Mouse (Mus musculus) ES-CJ7 (cell line): ENCODE measurements around the gene March11.
A peak's percentile ranks its signal among the peaks of the same experiment; 100 is the strongest.

ENCODE experiments used
- DNase-seq: peaks from one replicate; pipeline ENCODE4 v3.0.0; 2011; ENCODE audit warnings: low read depth, low spot score

Gene March11

DNA sequence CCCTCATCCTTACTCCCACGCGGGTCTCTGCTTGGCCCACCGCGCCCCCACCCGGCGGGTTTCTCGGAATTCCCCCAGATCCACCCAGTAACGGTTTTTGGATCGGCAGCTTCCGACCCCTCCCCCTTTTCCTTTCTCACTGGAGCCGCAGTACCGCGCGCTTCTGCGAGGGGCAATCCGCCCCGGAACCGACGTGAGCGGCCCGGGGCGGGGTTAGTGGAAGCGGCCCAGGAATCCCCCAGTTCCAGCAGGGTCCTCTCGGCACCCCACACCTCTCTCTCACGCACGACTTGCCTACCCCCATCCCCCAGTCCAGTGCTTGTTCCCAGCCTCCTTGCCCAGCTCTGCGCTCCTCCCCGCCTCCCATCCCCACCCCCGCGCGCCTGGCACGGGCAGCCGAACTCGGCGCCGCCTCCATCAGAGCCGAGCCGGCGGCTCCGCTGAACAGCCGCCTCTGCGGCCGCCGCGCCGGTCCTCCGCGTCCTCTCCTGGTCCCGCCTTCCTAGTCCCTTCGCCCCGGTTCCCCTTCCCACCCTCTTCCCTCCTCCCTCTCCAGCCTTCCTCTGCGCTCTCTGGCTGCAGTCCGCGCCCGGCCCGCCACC lies at the start of gene March11:
Gene March11 (plus strand): TSS at position 420 of the 602 bp plus-strand sequence.
- DNase-seq, result peak; percentile 81

DNA sequence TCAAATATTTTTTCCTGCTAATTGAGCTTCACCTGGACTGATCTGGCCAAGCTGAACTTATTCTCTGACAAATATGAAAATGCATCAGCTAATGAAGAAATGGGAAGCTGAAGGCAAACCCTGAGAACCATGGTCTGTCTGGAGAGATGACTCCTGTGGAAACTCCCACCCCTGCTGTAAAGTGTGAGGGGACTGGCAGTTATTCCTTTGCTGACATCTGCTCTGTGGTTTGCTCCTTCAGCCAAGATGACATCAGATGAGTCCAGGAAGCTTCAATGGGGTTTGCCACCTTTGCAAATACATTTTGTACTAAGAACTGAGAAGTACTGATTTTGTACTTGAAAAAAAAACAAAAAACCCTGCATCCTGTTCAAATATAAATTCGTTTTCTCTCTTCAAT lies 46.5 kb upstream of the March11 start:
- no peak for DNase-seq

DNA sequence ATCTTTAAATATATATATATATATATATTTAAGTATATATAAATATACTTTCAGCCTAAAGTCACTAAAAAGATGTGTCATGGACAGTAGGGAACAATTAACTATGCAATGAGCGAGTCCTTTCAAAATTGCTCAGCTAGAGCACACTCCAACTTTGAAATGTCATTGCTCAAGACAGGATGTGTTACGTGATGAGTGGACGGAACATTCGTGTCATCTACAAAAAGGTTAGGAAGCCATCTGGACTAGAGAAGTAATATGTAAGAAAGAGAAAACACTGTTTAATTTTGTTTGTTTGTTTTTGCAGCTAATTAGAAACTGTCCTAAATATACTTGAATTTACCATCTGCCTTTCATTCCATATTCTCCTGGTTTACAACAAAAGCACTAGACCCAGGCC lies 39.3 kb upstream of the March11 start:
- DNase-seq, result no peak

DNA sequence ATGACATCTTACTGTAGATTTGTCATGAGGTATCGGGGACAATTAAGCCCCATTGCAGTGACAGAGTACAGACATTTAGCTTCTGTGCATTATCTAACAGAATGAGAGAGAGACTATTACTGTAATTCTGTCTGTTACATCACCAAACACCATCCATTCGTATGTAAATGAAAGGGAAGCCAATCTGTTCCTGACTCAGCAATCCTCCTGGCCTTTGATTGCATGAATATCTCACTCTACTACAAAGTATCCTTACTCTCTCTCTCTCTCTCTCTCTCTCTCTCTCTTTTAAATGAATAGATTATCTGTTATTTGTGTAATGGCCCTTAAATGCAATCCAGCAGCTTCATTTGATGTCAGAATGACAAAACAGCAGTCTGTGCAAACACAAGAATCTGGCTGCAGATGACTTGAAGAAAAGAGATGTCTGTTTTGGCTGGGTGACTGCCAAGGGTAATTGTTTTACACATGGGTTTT lies 32.8 kb upstream of the March11 start:
- peak; percentile 9 for DNase-seq

DNA sequence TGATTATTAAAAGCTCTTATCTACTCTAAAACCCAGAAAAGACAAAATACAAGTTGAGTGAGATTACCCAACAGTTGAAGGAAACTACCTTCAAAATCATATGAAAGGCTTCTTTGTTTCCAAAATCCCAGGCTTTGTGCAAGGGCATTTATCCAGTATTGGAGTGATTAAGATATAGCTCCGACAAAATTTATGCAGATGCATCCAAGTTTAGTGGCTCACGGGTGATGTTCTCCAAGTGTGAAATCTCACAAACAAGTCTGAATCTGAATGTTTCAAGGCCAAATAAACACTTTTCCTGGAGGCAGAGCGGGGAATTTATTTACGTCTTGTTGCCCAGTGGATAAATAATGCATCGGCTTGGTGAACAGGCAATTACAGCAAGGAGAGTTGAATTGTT lies 32.2 kb upstream of the March11 start:
- no peak for DNase-seq

DNA sequence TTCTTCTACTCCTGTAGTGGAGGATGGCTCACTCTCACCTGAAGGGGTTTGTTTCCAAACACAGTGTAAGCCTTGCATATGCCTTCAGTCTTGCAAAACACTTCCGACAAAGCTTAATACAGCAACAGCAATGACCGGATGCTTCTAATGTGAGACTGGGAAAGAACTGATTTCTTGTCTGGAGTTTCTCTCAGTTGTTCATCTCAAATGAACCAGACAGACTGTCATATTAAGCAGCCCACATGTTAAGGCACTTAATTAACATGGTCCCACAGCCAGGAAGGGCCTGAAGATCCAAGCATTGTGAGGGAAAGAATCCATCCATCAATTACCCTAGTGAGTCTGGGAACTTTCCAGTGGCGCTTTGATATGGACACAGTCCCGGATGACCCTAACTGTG lies 17.0 kb upstream of the March11 start:
- DNase-seq, result no peak

DNA sequence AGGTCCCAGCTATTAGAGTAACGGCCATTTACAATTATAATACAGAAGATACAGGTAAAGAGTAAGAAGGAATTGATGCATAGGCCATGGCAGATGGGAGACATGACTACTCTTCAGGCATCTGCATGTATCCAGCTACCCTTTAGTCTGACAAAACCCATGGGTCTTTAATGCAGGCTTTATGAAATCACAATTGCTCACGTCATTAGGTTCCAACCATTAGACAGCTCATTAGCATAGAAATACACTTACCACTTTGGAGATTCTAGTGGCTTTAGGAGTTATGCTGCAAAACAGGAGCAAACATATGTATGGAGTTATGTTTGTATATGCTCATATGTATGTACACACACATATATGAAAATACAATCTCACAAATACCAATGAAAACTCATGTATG lies 16.0 kb upstream of the March11 start:
- DNase-seq, result no peak

DNA sequence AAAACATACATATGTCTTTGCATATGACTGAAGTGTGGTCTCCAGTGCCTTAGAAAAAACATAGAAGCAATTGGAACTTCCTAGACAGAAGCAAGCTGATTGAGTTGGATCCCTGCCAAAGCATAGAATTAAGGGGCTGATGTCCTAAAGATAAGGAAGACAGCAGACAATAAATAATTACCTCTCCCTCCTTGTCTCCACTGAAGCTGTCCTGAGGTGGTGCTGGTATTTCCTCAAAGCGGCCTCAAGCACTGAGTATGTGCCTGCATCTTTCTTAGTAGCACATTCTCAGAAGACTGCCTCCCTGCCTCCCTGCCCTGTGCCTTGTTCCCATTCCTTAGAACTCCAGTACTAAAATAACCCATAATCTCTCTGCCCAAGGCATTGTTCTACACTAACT lies 15.6 kb upstream of the March11 start:
- DNase-seq, result no peak

DNA sequence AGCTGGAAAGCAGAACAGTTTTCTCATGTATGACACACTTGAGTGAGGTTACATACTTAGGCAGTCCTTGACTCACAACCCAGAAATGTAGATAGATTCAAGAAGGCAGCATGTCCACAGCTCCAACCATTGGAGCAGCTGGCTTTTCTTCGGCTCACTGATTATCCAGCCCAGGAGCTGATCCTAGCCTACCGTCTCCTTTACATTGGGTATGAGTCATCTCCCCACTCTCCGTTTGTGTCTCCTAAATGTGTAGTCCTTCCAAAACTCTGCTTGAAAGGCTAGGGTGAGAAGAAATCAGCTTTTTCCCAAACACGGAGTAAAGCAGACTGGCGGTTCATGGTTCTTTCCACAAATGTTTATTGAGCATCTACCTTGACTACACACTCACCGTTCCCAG lies 10.2 kb upstream of the March11 start:
- no peak for DNase-seq

DNA sequence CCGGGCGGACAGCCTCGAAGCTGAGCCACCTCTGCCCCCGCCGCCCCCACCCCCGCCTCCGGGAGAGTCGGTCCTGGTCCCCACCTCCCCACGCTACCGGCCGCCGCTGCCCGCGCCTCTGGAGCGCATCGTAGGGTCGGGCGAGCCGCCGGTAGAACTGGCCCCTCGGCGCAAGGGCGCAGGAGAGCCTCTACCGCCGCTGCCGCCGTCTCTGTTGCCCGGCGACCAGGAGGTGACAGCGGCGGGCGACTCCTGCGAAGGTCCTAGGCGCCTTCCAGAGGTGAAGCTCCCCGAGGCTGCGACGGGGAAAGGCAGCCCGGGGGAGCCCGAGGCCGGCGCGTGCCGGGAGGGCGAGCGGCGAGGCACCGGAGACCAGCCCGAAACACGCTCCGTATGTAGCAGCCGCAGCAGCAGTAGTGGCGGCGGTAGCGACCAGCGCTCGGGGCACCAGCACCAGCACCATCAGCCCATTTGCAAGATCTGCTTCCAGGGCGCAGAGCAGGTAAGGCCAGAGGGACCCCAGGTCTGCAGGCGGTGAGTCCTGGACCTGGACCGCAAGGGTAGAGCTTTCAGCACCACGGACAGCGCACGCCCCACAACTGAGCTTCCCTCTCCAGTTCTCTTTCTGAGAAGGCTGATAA lies 563 bp downstream of the March11 start:
- DNase-seq, result peak; percentile 75

DNA sequence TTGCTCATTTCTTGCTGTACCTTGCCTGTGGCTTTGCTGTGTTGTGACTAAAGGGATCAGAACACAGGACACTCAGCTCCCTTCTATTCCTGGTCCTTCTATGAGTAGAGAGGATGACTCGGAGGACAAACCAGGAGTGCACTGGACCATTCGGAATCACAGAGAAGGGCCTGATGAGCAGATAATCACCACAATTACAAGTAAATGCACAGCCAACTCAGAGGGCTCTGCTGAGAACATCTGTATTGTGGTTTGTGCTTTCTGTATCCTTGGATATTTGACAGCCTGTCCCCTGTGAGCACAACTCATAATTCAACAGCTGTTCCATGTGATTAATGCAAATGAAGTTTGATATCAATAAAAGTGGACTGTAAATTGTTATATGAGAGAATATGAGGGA lies 11.0 kb downstream of the March11 start:
- DNase-seq, result no peak

DNA sequence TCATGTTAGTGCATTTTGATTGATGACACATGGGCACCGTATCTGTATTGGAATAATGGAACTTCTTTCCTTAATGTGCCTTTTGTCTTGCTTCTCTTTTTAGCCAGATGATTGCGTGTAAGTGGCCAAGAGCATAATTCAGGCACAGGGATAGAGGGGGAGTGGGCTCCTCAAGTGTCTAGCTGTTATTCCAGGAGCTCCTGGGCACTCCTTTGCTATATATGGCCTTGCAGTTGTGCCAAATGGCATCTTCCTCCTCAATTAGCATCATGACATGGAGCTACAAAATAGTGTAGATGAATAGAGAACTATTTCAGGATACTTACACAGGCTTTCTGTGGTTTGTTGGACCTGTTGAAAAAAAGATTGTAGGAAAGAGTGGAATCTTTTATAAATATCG lies 11.6 kb downstream of the March11 start:
- DNase-seq, result no peak

DNA sequence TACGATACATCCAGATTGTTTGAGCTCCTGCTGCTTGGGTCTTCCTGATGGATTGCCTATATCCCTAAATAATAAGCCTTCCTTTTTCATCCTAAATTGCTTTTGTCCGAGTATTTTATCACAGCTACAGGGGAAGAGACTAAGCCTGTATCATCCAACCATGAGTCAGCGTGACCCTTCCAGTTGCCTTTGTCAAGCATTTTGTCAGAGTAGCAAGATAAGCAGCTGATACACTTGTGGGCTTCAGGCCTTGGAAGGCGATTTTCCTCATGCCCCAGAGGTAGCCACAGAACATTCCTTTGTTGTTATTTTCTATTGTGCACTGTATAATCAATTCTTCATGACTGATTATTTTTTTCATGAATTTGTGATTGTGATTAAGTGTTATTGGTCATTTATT lies 14.0 kb downstream of the March11 start:
- DNase-seq, result no peak

DNA sequence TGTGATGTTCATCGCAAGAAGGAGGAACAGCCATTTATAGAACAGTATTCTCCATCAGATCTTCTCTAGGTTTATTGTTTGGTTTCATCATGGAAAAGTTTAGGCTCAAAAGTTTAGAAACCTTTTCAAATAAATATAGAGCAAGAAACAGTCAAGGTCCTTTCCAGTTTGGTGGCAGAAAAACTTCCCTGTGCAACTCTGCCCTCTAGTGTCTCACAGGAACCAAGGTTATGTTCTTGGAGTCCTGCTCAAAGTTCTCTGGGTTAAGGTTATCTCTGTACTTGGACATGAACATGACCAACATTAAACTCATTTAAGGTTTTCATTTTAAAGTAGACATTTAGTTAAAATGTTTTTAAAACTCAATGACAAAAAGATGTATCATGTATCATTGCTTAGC lies 18.3 kb downstream of the March11 start:
- DNase-seq, result peak; percentile 46

DNA sequence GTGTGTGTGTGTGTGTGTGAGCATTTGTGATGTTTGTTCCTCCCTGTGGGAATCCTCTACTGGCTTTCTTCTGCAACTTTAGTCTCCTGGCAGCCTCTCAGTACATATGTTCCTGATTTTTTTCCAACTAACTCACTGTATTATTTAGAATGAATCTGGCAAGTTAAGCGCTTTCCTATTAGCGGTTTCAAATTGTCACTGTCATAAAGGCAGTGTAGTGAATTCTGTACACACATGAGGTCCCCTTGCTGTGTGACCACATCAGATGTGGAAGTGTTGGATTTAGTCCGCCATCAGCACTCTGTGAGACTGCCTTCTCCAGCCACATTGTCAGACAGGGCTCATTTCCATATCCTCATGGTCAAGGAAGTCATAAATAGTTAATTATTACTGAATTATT lies 26.9 kb downstream of the March11 start:
- DNase-seq, result no peak

DNA sequence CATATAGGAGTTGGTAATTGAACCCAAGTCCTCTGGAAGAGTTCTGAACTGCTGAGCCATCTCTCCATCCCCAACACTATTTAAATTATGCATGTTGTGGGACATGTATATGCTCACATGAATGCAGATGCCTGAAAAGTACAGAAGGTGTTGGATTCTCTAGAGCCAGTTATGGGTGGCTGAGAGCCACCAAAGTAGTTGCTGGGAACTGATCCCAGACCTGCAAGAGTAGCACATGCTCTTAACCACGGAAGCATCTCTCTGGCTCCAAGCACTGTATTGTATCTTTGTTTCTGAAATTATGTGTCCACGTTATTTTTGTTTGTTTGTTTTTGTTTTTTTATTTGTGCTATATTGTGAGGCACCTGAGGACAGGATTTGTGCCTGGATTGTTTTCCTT lies 28.9 kb downstream of the March11 start:
- DNase-seq, result no peak

DNA sequence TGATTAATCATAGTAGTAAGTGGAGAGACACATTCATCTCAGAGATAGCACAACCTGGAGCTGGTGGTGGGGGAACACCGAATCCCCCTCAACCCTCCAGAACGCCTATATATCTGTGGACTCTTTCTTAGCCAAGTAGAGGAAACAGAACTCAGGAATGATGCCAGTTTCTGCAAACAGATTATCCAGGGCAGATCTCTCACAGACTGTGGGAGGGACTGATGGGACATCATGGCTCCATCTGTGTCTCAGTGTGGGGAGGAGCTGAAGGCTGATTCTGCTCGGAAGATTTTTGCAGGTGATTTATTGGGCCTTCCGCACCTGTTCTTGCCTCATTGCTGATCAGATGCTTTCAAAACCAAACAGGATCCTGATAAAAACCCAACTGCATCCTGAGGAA lies 29.5 kb downstream of the March11 start:
- no peak for DNase-seq

DNA sequence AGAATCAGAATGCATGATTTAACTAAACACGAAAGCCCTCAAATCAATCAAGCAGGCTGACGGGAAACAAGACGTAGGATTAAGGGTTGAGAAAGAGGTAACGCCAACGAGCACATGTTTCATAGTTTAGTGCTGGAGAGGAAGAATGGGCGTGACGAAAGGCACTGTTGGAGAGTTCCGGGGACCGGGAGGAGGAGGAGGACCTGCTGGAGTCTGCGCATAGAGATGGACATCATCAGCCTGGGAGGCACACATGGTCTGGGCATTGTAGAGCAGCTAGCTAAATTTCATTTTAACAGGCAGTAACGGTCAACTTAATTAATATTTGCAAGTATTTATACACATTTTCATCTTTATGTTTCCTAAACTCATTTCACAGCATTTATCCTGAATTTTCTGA lies 31.6 kb downstream of the March11 start:
- no peak for DNase-seq

DNA sequence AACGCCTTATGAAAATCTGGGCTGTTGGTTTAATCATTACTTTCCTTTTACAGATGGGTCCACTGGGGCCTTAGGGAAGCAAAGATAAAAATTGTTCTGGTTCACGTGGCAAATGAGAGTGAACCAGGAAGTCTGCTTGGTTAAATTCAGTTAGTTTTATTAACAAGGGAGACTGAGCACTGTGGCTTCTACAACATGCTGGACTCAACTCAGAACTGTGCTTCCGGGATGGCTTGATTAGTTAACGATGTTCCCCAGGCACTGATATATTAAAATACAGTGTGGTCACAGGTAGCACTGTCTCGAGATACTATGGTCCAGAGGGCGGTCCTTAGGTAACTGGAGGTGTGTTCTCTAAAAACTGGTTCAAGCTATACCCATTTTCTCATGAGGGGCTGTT lies 32.1 kb downstream of the March11 start:
- DNase-seq, result no peak

DNA sequence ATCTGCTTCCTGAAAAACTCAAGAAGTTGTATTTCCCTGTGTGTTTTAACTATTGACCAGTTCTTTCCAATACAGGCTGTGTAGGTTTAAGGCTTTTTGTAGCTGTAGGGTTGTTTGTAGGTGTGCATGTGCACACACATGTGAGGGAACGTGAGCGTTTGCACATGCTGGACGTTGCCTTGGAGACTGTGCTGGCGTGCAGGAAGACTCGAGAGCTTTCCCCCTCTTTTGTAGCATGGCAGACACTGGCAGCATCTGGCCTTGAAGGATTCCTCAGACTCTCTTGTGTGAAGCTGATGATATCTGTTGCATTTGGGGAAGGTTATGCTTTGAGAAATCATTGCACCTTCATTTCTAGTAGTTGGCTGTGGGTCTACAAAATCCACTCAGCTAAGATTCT lies 35.5 kb downstream of the March11 start:
- no peak for DNase-seq

DNA sequence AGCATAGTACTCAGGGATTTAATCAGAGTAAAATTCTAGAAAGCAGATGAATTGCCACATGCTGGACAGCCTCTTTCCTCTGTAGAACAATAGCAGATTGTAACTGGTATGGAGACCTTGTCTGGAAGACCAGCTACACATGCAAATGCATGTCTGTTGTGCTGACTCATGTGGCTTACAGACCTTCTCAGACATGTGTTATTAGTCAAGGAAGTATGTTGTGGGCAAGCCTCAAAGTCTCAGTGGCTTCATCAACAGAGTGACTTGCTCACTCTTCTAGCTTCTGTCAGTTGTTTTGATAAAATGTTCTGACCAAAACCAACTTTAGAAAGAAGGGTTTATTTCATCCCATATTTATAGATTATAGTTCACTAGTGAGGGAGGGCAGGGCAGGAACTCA lies 44.8 kb downstream of the March11 start:
- DNase-seq, result no peak

DNA sequence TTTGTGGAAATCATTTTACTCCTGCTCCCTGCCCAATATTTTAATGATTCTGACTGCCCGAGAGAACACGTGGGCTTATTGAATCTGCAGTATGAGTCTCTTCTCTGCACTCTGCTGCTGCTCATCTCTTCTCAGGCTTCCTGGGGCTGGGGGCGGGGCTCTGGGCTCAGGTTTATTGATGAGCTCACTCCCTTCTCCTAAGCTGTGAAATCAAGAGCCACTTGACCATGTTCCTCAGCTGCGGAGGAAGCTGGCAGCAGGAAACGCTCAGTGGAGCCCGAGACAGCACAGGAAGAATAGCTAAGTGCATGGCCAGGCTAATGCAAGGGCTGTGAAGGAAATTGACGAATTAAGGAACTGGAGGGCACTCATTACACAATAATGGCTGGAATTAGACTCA lies 56.5 kb downstream of the March11 start:
- no peak for DNase-seq

DNA sequence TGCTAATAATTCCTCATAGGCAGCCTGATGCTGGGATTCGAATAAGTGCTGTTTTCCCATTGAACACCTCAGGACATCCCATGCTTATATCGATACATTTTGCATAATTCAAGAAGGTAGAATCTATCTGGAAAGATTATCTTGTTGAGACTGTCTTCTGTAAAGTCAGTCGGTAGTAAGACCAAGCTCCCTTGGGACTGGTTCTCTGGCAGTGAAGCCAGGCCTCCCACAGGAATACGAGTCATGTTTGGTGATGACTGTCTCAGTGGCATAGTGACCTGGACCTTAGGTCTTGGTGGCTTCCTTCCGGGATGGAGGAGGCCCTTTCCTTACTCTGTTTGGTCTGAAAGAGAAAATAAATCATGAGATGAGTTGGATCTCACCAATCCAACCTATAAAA lies 57.7 kb downstream of the March11 start:
- no peak for DNase-seq

DNA sequence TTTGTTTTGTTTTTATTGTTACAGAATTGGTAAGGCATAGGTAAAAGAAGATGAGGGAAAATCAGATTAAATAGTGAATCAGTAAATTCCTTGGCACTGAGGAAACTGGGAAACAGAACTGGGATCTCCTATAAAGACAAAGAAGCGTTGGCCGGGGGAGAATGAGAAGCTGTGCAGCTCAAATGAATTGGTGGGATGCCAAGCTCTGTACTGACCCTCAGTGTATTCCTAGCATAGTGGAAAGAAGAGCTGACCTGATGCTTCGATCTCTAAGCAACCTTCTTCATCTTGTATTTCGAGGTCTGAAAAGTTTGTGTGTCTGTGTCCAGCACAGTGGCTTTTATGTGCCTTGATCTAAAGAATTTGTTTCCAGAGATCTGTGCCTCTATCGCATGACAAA lies 64.9 kb downstream of the March11 start:
- DNase-seq, result no peak
